Mouse (Mus musculus) embryonic facial prominence, embryonic 13.5 days (tissue): ENCODE measurements around the gene Epc2. TPM values are rescaled to one million over a fixed set of nuclear protein-coding genes. Genes with fewer than 3 reads are reported as not detected.
A peak's percentile ranks its signal among the peaks of the same experiment; 100 is the strongest.
"Not testable (repeated sequence)": the region's sequence is repeated elsewhere in the genome, so short reads cannot be mapped to it uniquely, and the experiment has no call there.

Experiments
- ATAC-seq: fragments of 200-750 bp; cut with Nextera tagmentation; 2 replicates; pipeline ENCODE4 v1.8.0; 2017; ENCODE audit warnings: low read depth; ENCODE audit not compliant: insufficient number of reproducible peaks, insufficient read depth, low FRiP score, low TSS enrichment
- H3K27ac ChIP-seq: fragments of 300-500 bp; sonication (generic); 2 replicates; pipeline ENCODE4 v1.5.1; 2015; ENCODE audit warnings: moderate library complexity, mild to moderate bottlenecking, inconsistent platforms
- H3K27me3 ChIP-seq: fragments of 300-500 bp; sonication (generic); 2 replicates; pipeline ENCODE4 v1.6.1; 2015; ENCODE audit warnings: mild to moderate bottlenecking, inconsistent platforms
- H3K36me3 ChIP-seq: fragments of 300-500 bp; sonication (generic); 2 replicates; pipeline ENCODE4 v1.6.1; 2015; ENCODE audit warnings: mild to moderate bottlenecking, inconsistent platforms
- H3K4me1 ChIP-seq: fragments of 300-500 bp; sonication (generic); 2 replicates; pipeline ENCODE4 v1.6.1; 2015; ENCODE audit warnings: inconsistent platforms
- H3K4me2 ChIP-seq: fragments of 300-500 bp; sonication (generic); 2 replicates; pipeline ENCODE4 v1.6.1; 2015; ENCODE audit warnings: moderate library complexity, mild to moderate bottlenecking, inconsistent platforms
- H3K4me3 ChIP-seq: fragments of 300-500 bp; sonication (generic); 2 replicates; pipeline ENCODE4 v1.5.1; 2015; ENCODE audit warnings: mild to moderate bottlenecking, inconsistent platforms
- H3K9ac ChIP-seq: fragments of 300-500 bp; sonication (generic); 2 replicates; pipeline ENCODE4 v1.6.1; 2015; ENCODE audit warnings: mild to moderate bottlenecking, inconsistent platforms
- H3K9me3 ChIP-seq: fragments of 300-500 bp; sonication (generic); 2 replicates; pipeline ENCODE4 v1.6.1; 2016; ENCODE audit warnings: inconsistent platforms
- WGBS: fragments of 180-500 bp; shearing (Covaris S2); methylation state at CpG from one replicate; pipeline ENCODE4 v1.1.7; 2015; ENCODE audit warnings: mixed read lengths; 5-methylcytosine and 5-hydroxymethylcytosine counted together
- polyA plus RNA-seq: library from polyadenylated mRNA; unstranded; fragments of >200 nt; fragmentation: Nextera tagmentation; extraction: Ambion mirVana; gene quantifications from 2 replicates; pipeline ENCODE4 v1.2.1, GENCODE M21; 2015

The Epc2 gene
- polyA plus RNA-seq, 1 experiment from 2014 or later, result 9.4 TPM

DNA sequence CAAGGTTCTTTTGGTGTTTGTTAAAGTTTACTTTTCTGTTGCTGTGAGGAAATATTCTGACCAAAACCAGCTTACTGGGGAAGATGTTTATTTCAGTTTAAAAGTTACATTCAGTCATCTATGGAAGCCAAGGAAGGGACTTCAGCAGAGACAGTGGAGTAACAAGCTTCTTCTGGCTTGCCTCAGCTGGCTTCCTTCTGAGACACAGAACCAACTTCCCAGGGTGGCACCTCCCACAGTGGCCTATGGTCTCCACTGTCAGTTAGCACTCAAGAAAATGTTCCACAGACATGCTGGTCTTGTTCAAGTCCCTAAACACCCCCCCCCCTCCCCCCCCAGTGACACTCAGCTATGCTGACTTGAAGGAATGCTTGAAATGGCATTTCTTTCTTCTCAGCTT is 30.9 kb downstream of the Epc2 start:
- Histone ChIP-seq H3K9me3 (no peaks in the 10 kb centered on the region), H3K9ac (no peak overlapping the region), H3K4me1 (no peaks in the 10 kb centered on the region), H3K4me3 (no peak overlapping the region), H3K36me3 (no peaks in the 10 kb centered on the region), H3K27ac (no peak overlapping the region), H3K27me3 (no peaks in the 10 kb centered on the region), H3K4me2 (no peak overlapping the region)
- ATAC-seq, result no peak

DNA sequence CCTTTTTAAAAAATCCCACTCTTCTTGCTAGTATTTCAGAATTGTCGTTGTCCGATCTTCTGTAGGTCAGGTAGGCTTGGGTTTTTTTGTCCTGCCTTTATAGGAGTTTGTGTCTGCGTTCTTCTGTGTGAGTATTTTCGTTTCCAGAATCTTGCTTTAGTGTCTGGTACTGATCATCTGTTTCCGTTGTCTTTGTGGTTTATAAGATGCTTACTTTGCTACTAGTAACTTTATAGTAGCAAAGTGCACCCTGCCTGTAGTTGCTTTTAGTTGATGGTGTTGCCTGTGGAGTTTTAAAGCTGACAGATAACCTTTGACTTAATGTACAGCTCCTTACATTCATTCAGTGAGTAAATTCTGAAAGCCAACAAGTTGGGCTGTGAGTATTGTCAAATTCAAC is 32.1 kb downstream of the Epc2 start:
- H3K4me3 ChIP-seq, result no peak overlapping the region
- H3K27me3 ChIP-seq, result no peaks in the 10 kb centered on the region
- H3K36me3 ChIP-seq, result no peaks in the 10 kb centered on the region
- no peak overlapping the region for H3K4me2 ChIP-seq
- no peaks in the 10 kb centered on the region for H3K4me1 ChIP-seq
- 89% methylated on average over 5 of the region's 5 CpGs for WGBS
- no peak overlapping the region for H3K27ac ChIP-seq
- no peak for ATAC-seq
- no peak overlapping the region for H3K9ac ChIP-seq
- no peaks in the 10 kb centered on the region for H3K9me3 ChIP-seq

DNA sequence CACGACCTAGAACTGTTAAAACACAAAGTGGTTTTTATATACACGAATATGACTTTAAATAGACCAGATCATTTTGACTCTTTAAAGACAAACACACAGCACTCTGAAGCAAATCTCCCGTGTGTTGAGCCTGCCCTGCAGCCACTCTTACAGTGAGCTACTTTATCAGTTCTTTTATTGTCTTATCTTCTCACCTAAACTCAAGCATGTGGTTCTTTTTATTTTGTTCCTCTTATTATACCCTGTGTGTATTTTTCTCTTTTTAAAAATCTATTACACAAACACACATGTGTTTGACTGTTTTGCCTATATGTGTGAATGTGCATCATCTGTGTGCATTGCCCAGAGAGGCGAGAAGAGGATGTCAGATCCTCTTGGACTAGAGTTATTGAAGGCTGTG is 50.1 kb downstream of the Epc2 start:
- Histone ChIP-seq H3K9ac (no peak overlapping the region), H3K4me3 (no peak overlapping the region), H3K9me3 (no peaks in the 10 kb centered on the region), H3K4me2 (no peak overlapping the region), H3K27ac (no peak overlapping the region), H3K4me1 (peaks cover 5% of the 10 kb centered on the region; the same call in 1 of the 2 replicates), H3K27me3 (no peaks in the 10 kb centered on the region), H3K36me3 (no peaks in the 10 kb centered on the region)
- no peak for ATAC-seq
- WGBS, result 63% methylated on average over 4 of the region's 4 CpGs

DNA sequence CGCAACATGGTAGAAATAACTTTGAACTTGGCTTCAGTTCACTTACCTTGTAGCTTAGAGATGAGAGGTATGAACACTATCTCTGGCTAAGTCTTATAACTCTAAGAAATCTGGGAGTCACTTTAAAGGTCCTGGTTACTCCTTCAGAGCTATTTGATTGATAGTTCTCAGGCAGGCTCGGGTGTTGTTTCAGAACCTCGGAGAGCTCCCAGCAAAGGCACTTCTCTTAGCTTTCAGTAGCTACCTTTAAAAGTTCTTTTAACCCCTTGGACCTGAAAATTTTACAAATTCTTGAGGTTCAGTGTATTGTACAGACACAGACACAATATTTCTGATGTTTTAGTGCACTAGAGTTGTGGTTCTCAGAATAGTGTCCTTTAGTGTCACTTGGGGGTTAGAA is 52.3 kb downstream of the Epc2 start:
- Histone ChIP-seq H3K9me3 (no peaks in the 10 kb centered on the region), H3K9ac (no peak overlapping the region), H3K4me2 (no peak overlapping the region), H3K36me3 (no peaks in the 10 kb centered on the region), H3K4me3 (no peak overlapping the region), H3K27ac (no peak overlapping the region), H3K4me1 (no peaks in the 10 kb centered on the region), H3K27me3 (no peaks in the 10 kb centered on the region)
- ATAC-seq, result no peak
- whole genome bisulfite sequencing, result 51% methylated on average over 3 of the region's 3 CpGs

DNA sequence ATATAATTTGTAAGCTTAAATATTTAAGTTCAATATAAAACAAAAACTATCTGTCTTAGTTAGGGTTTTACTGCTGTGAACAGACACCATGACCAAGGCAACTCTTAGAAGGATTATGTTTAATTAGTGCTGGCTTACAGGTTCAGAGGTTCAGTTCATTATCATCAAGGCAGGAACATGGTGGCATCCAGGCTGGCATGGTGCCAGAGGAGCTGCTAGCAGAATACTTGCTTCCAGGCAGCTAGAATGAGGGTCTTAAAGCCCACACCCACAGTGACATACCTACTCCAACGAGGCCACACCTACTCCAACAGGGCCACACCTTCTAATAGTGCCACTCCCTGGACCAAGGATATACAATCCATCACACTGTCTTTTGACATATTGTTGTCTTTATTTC is 53.9 kb downstream of the Epc2 start:
- not testable (repeated sequence) for H3K27ac ChIP-seq, H3K9me3 ChIP-seq, H3K4me3 ChIP-seq, ATAC-seq, H3K4me2 ChIP-seq, H3K27me3 ChIP-seq, H3K4me1 ChIP-seq, H3K9ac ChIP-seq, H3K36me3 ChIP-seq
- WGBS, result 76% methylated on average over 1 of the region's 1 CpGs

DNA sequence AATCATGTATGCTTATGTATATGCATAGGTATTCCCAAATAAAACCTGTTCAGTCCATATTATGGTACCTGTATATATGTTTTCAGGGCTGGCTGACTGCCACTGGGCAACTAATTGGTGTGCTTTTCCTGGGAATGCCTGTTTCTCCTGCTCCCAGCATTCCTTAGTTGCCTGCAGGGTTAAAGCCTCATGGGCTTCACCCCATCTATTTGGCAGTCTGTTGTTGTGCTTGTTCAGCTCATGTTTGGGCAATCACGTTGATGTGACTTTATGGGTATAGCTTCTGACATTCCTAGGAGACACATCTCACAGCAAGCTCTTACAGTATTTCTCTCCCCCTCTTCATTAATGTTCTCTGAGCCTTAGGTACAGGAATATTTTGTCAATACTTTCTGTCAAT is 59.5 kb downstream of the Epc2 start:
- Histone ChIP-seq H3K36me3 (no peaks in the 10 kb centered on the region), H3K27ac (0 out of 2 replicates have a peak overlapping the region, but pooled peaks have one; percentile 4), H3K4me3 (no peak overlapping the region), H3K4me1 (peaks cover 9% of the 10 kb centered on the region; the same call in 1 of the 2 replicates), H3K9ac (no peak overlapping the region), H3K9me3 (no peaks in the 10 kb centered on the region), H3K27me3 (no peaks in the 10 kb centered on the region), H3K4me2 (no peak overlapping the region)
- 40% methylated on average over 1 of the region's 1 CpGs for WGBS
- no peak for ATAC-seq

DNA sequence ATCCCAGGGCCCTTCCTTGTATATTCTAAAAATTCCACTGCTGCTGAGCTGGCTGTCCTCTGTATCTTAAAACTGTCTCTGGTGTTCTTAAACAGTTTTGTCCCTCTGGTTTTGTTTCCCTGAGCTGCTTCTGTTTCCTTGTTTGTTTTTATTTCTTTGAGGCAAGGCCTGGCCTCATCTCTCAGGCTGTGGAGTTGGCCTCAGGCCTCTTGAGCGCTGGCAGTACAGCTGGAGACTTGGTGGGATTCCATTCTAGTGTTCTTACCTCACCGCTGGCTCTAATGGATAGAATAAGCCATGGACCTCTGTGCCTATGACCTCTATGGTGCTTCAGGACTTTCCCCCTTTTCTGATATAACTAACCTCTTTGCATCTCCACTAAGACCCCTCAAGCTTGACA is 64.7 kb downstream of the Epc2 start:
- WGBS, result 78% methylated on average over 2 of the region's 2 CpGs
- no peak for ATAC-seq
- no peak overlapping the region for H3K9ac ChIP-seq
- H3K4me2 ChIP-seq, result no peak overlapping the region
- H3K36me3 ChIP-seq, result no peaks in the 10 kb centered on the region
- H3K27me3 ChIP-seq, result no peaks in the 10 kb centered on the region
- H3K4me3 ChIP-seq, result no peak overlapping the region
- no peak overlapping the region for H3K27ac ChIP-seq
- H3K4me1 ChIP-seq, result 0 out of 2 replicates have a peak, but pooled peaks cover 3% of the 10 kb centered on the region
- no peaks in the 10 kb centered on the region for H3K9me3 ChIP-seq

DNA sequence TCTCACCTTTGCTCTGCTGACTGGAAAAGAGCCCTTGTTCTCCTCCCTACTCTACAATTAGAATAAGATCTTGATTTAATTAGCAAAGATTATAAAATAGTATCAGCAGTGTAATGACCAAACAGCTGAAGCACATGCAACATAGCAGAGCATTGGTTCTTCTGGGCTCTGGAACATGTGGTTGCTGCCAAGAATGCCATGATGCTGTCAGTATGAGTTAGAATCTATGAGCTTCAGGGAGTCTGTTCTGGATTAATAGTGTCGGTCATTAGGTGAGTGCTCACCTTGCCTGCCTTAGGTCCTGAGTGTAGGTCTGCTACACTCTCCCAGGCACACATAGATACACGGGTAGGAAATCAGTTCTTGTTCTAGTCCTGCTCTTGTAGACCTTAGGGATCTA is 69.1 kb downstream of the Epc2 start:
- no peak overlapping the region for H3K9ac ChIP-seq
- H3K4me3 ChIP-seq, result no peak overlapping the region
- H3K36me3 ChIP-seq, result peaks cover 15% of the 10 kb centered on the region
- 0 out of 2 replicates have a peak, but pooled peaks cover 3% of the 10 kb centered on the region for H3K4me1 ChIP-seq
- no peak overlapping the region for H3K27ac ChIP-seq
- no peak overlapping the region for H3K4me2 ChIP-seq
- no peaks in the 10 kb centered on the region for H3K27me3 ChIP-seq
- no peaks in the 10 kb centered on the region for H3K9me3 ChIP-seq
- no peak for ATAC-seq
- WGBS, result 79% methylated on average over 2 of the region's 2 CpGs

DNA sequence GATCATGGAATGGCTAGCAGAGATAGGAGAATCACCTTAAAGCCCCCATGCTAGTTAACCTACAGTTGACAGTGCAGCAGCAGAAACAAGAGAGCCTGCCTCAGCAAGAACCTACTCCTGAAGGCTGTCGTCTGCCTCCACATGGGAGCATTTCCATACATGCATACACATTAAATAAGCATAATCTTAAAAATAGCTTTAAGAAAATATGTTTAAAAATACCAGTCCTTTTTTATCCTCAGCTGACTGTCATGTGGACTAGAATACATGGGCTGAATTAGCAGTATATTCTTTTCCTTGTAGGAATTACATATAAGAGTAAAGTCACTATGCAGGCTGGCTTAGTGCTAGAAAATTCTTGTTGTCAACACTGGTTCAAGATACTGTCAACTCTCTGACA is 69.7 kb downstream of the Epc2 start:
- 0 out of 2 replicates have a peak, but pooled peaks cover 2% of the 10 kb centered on the region for H3K4me1 ChIP-seq
- 74% methylated on average over 1 of the region's 1 CpGs for WGBS
- H3K36me3 ChIP-seq, result peaks cover 15% of the 10 kb centered on the region
- no peak for ATAC-seq
- no peak overlapping the region for H3K27ac ChIP-seq
- H3K9ac ChIP-seq, result no peak overlapping the region
- no peak overlapping the region for H3K4me3 ChIP-seq
- H3K4me2 ChIP-seq, result no peak overlapping the region
- no peaks in the 10 kb centered on the region for H3K27me3 ChIP-seq
- H3K9me3 ChIP-seq, result no peaks in the 10 kb centered on the region

DNA sequence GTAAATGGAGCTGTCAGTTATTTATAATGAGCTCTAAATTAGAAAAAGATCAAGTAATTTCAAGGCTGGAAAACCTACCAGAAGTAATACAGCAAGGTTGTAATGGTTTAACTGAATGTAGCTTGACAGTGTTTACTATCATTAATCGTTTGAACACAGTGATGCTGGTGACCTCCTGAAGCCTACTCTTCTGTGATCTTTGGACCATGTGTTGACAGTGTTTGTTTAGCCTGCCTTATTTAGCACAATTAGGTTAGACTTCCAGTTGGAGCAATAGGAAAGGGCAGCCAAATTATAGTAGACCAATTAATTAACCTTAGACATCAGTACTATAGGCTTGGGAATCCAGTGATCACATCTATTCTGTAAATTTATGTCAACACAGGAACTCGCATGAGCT is 70.3 kb downstream of the Epc2 start:
- no peak overlapping the region for H3K4me3 ChIP-seq
- H3K36me3 ChIP-seq, result peaks cover 15% of the 10 kb centered on the region
- no peak overlapping the region for H3K4me2 ChIP-seq
- 87% methylated on average over 2 of the region's 2 CpGs for WGBS
- no peaks in the 10 kb centered on the region for H3K9me3 ChIP-seq
- no peaks in the 10 kb centered on the region for H3K4me1 ChIP-seq
- H3K9ac ChIP-seq, result no peak overlapping the region
- H3K27me3 ChIP-seq, result no peaks in the 10 kb centered on the region
- H3K27ac ChIP-seq, result no peak overlapping the region
- no peak for ATAC-seq

DNA sequence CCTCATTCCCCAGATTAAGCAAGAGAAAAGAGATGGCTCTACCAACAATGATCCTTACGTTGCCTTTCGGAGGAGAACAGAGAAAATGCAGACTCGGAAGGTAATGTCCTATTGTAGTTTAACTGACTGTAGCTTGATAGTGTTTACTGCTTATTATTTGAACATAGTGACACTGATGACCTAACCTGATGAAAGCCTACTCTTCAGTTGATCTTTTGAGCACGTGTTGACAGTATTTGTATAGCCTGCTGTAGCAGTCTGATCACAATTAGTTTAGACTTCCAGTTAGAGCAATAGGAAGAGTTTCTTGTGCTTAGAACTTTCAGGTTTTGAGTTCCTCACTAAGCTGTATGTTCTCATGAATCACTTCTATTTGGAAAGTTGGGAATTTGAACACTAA is 71.3 kb downstream of the Epc2 start:
- Histone ChIP-seq H3K4me2 (no peak overlapping the region), H3K36me3 (peaks cover 15% of the 10 kb centered on the region), H3K27me3 (no peaks in the 10 kb centered on the region), H3K27ac (no peak overlapping the region), H3K4me1 (no peaks in the 10 kb centered on the region), H3K4me3 (no peak overlapping the region), H3K9me3 (no peaks in the 10 kb centered on the region), H3K9ac (no peak overlapping the region)
- ATAC-seq, result no peak
- 86% methylated on average over 4 of the region's 4 CpGs for WGBS

DNA sequence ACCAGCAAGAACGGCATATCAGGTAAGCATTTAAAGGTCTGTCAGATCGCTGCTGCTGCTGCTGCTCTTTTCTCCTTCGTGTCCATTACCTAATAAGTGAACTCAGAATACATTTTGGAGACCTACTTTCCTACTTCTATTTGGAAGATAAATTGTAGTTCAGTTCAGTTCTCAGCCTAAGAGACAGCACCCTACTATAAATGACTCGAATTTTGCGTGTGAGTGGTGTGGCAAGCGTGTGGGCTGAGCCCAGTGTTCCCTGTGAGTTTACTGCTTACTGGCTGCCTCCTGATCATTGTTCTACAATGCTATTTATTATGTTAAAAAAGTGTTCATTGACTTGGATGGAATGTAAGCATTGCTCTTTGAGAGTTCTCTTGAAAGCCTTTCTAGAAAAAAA is 85.9 kb downstream of the Epc2 start:
- ATAC-seq, result no peak

DNA sequence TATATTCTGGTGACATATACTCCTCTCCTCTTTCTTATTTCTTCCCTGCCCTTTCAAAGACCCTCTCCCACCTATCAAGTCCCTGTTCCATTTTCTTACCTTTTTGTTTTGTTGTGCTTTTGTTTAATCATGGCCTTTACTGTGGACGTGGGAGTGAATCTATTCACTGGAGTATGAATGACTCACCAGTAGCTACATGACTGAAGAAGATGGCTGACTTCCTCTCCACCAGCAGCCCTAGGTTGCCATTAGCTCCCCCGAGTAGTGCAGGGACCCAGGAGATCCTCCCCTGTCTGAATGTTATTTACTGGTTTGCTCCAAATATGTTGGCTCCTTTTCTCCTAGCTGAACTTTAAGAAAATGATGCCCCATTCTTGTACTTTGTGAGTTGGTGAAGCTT is 86.8 kb downstream of the Epc2 start:
- H3K4me3 ChIP-seq, result no peak overlapping the region
- 80% methylated on average over 2 of the region's 2 CpGs for WGBS
- no peak for ATAC-seq
- no peaks in the 10 kb centered on the region for H3K4me1 ChIP-seq
- H3K9me3 ChIP-seq, result no peaks in the 10 kb centered on the region
- H3K4me2 ChIP-seq, result no peak overlapping the region
- no peak overlapping the region for H3K9ac ChIP-seq
- no peaks in the 10 kb centered on the region for H3K27me3 ChIP-seq
- H3K27ac ChIP-seq, result no peak overlapping the region
- H3K36me3 ChIP-seq, result peaks cover 12% of the 10 kb centered on the region

More for the DNA sequence above, 85.9 kb downstream of the Epc2 start:
- no peaks in the 10 kb centered on the region for H3K4me1 ChIP-seq
- no peak overlapping the region for H3K27ac ChIP-seq
- 95% methylated on average over 6 of the region's 6 CpGs for WGBS
- no peak overlapping the region for H3K4me2 ChIP-seq
- H3K4me3 ChIP-seq, result no peak overlapping the region
- no peaks in the 10 kb centered on the region for H3K9me3 ChIP-seq
- no peaks in the 10 kb centered on the region for H3K27me3 ChIP-seq
- H3K36me3 ChIP-seq, result peaks cover 12% of the 10 kb centered on the region
- no peak overlapping the region for H3K9ac ChIP-seq
